Mouse (Mus musculus): Measurements from ENCODE around the gene Rag2.

DNA sequence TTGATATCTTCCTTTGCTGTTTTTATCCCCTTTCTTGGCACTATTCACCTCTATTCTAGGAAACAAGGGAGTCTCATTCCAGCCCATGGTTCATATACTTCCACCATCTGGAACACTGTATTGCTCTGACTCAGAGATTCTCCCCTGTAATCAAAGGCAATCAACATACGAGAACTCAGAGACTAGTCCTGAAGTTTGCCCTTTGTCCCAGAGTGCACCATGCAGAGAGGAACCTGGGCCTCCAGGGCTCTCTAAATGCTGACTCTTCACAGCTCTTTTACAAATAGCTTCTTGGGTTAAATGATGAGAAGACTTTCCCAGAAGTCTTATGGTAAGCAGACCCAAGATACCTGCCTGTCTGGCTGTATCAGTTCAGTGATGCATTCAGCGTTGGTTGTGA is 36.0 kb downstream of the Rag2 start:
- TF ChIP-seq CTCF (IDR thresholded peaks at IDR 0.05; ENCODE audit: extremely low read depth, insufficient read depth, low read length) = no peak
- no peak for TF ChIP-seq POLR2A (IDR thresholded peaks at IDR 0.05; ENCODE audit: extremely low read depth, insufficient read depth, low read length)

All from cortical plate, adult 2 months (tissue).